Mouse (Mus musculus): ENCODE measurements around the gene Epha8. TPM values are rescaled to one million over a fixed set of nuclear protein-coding genes. Genes with fewer than 3 reads are reported as not detected.

The Epha8 gene
- total RNA-seq, 2 experiments from 2014 or later, result not detected

DNA sequence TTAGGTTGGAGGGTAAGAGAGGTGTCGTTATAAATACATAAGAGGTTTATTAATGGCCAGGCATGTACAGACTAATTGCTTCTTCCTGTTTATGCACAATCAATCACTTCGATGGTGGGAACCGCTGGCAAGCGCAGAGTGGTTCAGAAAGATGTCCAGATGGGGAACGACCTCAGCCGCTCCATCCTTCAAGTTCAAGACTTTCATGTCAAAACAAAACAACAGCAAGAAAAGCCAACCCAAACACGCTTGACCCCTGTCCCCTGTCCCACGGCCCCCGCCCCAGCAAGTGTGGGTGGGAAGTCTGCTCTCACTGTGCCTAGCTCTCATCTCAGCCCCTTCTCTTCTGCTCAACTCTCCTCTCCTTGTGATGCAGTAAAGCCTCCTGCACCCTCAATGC, 4.0 kb upstream of the Epha8 start:
- no peak for ATAC-seq (replicated peaks; ENCODE audit: poor library complexity, severe bottlenecking)

DNA sequence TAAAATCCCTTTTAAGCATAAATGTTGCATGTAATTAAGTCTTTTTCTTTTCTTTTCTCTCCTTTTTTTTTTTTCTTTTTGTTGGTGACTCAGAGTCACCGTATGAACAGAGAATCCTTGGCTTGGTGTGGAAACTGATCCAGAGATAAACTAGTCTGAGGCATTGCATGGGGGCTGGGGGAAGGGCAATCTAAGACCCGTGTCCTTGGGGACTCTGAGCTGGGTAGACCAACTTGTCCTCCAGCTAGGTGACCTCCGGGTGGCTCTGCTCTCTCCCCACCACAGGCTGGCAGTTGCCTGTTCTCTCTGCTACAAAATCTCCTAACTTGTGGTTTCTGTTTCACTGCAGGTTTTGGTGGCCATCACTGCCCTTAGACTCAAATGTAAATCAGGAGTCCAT, 3.5 kb upstream of the Epha8 start:
- no peak for ATAC-seq (replicated peaks; ENCODE audit: poor library complexity, severe bottlenecking)

DNA sequence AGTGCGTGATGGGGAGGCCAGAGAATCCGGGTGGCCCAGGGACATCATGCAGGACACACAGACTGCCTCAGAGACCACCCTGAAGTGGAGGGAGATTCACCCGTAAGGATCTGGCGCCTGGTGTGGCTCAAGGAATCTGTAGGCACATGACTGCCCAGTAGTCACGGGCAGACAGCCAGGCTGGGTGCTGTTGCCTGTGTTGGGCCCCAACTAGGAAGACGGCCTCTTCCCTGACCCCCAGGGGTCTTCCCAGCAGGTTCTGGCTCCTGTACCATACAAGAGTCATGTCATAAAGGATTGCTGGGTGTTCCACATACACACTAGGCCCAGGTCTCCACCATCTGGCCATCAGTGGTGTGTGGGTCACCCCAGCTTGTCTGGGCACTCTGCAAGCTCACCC, 2.1 kb downstream of the Epha8 start:
- ATAC-seq (replicated peaks; ENCODE audit: poor library complexity, severe bottlenecking), result no peak

DNA sequence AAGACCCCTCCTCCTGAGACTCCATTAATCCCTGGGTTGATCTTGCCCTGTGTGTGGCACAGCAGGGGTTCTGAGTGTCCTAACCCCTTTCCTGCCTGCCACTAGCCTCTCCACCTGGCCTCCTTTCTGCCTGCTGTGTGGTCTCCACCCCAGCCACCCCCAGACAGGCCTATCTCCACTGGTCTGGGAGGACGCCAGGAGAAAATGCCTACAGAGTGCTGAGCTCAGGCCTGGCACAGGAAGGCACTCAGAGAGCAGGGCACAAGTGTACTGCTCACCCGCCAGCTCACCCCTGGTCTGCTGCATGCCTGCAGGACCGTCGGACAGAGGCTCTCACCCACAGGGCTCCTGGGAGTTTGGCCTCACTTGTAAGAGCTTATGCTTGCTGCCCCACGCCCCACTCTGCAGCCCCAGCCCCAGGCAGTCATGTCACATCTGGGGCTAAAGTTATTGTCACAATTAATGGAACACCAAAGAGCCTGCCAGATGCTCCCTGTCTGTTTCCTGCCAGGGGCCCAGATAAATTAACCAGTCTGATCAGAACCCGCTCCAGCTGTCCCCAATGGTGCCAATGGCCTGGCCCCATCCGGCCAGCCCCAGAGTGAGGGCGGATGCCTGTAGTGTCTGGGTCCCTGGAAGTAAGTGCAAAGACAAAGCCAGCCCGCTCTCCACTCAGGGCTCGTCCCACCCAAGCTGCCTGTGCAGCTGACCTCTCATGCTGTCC, 7.2 kb downstream of the Epha8 start:
- ATAC-seq (replicated peaks; ENCODE audit: poor library complexity, severe bottlenecking), result no peak

DNA sequence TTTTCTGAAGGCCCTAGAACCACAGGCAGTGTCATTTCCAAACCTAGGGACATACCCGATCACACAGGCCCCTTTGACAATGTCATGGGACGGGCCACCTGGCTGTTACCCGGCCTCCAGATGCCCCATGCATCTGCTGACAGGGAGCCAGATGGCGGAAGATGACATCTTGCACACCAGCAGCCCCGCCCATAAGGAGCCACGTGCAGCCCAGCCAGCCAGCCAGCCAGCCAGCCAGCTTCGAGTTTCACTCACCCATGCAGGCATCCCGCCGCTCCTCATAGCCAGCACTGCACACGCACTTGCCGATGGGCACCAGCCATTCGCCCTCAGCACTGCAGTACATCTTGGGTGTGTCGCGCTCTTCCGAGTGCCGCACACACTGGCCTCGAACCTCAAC, 11.2 kb downstream of the Epha8 start:
- no peak for ATAC-seq (replicated peaks; ENCODE audit: poor library complexity, severe bottlenecking)

DNA sequence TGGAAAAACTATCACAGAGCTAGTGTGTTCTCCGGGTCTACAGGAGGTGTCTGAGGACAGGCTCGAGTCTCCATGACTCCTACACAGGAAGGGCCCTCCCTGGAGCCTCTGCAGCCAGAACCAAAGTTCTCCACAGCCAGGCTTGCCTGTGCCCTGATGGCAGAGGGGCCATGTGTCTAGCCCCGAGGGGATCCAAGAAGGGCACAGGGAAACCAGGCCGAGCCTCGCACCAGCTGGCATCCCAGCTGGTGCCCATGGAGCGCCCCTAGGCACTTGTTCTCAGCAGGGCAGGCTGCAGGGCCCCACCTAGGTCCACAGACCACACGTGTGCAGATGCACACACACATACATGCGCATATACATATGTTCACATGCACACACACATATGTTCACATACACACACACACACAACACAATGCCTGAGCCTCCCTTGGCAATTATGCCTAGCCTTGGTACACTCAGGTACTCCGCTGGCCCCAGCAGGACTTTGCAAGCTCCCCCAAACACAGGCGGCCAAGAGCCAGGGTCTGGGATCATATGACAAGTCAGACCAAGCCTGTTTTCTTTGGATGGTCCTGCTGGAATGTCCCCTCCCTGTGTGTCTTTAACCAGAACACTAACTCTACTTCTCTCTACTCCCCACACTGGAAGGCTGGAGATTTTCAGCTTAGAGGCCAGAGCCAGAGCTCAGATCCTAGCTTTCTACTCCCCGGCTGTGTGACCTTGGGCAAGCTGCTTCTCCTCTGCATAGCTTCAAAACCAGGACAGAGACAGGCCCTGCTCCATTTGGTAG, 11.9 kb downstream of the Epha8 start:
- ATAC-seq (replicated peaks; ENCODE audit: poor library complexity, severe bottlenecking), result no peak

DNA sequence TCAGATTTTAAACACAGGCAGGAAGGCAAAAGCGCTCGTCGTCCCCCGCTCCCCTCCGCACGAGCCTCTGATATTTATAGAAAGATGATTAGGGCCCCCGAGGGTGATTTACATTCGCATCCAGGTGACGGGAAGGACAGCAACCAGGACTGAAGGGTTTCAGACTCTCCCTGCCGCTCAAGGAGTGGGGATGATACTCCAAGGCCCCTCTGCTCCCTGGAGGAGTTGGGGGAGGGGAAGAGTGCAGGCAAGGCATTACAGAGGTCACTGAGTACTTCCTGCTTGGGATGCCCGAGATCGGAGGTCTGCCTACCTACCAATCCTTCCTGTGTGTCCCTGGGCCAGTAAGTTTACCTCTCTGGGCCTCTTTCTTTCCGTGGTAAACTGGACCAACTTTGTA, 13.4 kb downstream of the Epha8 start:
- no peak for ATAC-seq (replicated peaks; ENCODE audit: poor library complexity, severe bottlenecking)

DNA sequence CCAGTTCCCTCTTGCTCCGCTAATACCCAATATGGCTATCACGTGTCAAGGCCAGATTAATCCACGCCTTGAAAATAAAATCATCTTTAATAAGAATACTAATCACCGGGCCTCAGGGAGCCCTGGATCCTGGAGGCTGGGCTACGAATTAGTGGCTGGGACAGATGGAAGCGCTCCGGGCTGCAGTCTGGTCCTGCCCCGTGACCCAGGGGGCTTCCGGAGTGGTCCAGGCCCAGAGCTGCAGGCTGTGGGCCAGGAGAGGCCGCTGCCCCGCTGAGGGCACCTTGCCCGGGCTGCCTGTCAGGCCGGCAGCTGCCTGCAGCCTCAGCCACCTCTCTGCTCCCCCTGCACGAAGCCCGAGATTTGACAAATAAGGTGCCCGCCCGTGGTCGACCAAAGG, 13.9 kb downstream of the Epha8 start:
- no peak for ATAC-seq (replicated peaks; ENCODE audit: poor library complexity, severe bottlenecking)

DNA sequence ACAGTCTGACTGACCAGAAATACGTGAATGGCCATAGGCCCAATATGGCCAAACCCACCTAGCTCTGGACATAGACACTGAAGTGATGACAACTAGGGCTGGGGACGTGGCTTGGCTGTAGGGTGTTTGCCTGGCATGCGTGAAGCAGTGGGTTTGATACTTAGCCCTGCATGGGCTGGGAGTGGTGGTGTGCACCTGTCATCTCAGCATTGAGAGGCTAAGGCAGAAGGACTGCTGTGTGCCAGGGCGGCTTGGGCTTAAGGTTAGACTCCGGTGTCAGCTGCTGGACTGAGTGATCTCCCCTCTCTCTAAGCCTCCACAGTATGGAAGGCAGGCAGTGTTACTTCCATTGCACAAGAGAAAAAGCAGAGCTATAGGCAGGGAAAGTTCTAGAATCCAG, 18.7 kb downstream of the Epha8 start:
- ATAC-seq (replicated peaks; ENCODE audit: poor library complexity, severe bottlenecking), result no peak

DNA sequence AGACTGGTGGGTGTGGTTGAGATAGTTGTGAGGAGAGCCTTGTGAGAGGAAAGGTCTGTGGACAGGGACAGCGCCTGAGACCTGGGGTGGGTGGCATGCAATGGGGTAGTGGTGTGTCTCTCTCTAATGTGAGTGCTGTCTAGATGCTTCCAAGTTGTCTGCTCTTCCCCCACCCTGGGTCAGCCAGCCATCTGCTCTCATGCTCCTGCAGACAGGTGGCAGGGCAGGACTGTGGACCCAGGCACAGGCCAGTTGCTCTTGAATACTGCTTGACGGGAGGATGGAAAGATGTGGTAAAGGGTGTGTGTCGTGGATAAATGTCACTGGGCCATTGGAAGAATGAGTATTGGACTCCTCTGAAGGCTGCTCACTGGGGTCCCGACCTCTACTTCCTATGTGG, 19.3 kb downstream of the Epha8 start:
- no peak for ATAC-seq (replicated peaks; ENCODE audit: poor library complexity, severe bottlenecking)

DNA sequence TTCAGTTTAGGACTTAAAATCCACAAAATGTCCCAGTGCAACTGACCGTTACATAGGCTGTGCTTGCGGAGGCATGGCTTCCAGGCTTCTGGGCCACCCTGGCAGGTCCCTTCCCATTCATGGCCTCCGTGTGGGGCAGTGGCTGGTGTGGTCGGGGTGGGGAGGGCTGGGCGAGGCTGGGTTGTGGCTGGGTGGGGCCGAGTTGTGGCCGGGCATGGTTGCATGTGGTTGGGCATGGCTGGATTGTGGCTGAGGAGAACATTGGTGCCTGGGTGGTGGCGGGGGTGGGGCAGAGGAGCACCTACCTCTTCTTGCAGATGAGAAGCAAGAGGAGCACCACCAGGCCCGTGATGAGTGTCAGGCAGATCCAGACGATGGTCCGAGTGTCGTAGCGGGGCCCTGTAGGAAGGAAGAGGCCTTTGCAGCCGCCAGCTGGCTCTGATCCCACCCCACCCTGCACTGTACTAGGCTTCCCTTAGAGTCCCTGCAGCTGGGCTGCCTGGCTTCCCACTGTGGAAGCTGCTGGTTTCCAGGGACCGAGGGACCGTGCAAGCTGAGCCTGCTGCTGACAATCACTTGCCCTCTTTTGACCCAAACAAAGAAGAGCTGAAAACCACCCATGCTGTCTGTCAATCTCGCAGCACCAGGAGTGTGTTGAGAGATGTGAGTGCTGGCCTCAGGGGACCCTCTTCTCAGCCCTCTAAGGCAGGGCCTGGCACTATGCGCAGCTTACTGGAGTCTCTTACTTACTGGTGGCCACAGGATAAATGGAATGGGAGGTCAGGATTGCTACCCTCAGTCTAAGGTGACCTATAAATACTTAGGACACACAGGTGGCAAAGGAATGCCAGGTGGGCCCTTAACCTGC, 21.6 kb downstream of the Epha8 start:
- ATAC-seq (replicated peaks; ENCODE audit: poor library complexity, severe bottlenecking), result no peak

DNA sequence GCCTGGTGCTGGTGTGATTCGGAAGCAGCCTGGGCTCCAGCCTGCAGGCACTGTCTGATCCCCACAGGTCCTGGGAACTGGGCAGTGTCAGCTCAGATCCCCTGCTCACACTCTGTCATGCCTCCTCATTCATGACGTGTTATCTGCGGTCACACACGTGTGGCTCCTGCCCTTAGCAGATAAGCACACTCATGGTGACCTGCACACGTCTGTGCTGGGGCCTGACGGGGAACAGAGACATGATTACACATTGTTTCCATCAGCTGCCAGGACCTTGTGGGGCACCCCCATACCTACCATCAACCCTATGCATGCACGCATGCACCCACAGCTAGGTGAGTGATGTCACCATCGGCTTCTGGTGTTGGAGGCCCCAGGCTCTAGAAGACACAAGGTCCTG, 26.1 kb downstream of the Epha8 start:
- no peak for ATAC-seq (replicated peaks; ENCODE audit: poor library complexity, severe bottlenecking)

DNA sequence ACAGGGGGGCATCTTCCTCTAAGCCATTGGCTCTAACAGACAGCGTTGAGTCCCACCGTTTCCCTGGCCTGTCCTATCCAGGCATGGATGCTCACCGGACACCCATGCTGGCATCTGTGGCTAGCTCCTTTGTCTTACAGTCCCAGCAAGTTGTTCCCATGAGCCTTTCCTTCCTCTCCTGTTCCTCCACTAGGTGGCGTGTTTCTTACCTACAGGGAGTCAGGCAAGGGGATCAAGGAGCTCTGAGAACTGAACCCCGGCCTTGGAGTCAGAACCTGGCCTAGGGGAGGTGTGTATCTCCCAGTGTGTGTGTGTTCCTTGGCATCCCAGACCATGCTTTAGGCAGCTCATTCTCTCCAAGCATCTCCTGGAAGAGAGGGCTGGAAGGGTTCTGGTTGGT, 27.7 kb downstream of the Epha8 start:
- ATAC-seq (replicated peaks; ENCODE audit: poor library complexity, severe bottlenecking), result no peak

DNA sequence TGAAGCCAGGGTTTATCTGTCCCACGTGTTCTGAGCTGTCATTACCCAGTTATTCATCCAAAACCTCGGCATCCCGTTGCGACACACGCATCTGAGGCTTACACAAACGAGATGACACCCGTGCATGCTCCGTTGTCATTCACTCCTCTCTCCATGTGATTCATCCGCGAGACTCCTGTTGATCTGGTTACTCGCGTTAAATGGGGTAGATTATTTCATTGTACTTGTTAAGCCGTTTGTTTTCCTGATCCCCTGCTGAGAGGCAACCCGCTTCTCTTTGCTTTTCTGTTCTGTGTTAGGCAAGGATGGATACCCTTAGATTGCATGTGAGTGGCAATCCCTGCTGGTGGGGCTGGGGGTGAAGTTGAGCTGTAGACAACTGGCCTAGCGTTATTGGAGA, 30.8 kb downstream of the Epha8 start:
- no peak for ATAC-seq (replicated peaks; ENCODE audit: poor library complexity, severe bottlenecking)

DNA sequence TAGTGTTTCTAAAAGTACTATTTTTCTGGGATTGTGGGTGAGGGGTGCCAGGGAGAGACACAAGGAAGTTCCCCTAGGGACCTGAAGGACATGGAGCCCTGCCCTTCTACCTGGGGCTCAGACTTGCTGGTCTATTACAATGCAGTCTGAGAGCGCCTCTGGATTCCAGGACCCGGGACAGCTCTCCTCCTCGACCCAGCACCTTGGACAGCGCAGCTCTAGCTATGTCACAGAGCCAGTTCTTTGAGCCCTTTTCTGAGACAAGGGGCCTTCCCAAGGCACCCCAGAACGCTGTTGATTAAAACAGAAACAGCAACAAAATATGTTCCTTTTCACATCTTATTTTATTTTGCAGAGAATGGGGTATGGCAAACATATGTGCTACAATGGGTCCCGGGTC, 32.1 kb downstream of the Epha8 start:
- ATAC-seq (replicated peaks; ENCODE audit: poor library complexity, severe bottlenecking), result peak; percentile 70

DNA sequence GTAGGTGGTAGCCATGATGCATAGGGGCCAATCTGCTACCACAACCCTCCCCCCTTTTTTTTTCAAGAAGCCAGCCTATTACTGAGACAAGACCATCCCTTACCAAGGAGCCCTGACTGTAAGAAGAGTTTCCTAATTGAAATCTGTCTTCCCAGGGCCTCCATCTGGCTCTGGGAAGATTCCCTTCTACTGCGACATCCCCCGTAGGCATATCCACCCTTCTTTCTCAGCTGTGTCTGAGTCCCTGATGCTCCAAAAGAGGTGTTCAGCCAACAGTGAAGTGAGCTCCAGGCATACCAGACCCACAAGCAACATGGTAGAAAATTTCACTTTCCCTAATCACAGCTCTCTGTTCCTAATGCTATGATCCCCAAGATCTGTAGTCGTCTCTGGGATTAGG, 37.1 kb downstream of the Epha8 start:
- ATAC-seq (replicated peaks; ENCODE audit: poor library complexity, severe bottlenecking), result no peak

DNA sequence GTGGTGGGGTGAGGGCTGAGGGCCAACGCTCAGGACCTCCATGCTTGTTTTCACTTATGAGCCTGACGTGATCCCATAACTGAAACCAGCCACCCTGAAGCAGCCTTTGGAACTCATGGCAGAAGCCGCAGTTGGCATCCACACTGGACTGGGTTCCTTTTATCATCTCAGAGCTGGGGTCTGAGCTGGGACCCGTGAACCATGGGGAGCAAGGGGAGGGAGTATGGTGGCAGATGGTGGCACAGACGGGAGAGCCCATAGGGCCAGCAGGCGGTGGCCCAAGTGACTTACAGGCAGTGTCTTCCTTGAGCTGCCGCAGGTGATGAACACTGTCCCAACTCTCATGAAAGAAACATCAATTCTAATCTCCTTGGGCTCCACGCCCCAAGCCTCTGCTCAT, 37.8 kb downstream of the Epha8 start:
- ATAC-seq (replicated peaks; ENCODE audit: poor library complexity, severe bottlenecking), result no peak

DNA sequence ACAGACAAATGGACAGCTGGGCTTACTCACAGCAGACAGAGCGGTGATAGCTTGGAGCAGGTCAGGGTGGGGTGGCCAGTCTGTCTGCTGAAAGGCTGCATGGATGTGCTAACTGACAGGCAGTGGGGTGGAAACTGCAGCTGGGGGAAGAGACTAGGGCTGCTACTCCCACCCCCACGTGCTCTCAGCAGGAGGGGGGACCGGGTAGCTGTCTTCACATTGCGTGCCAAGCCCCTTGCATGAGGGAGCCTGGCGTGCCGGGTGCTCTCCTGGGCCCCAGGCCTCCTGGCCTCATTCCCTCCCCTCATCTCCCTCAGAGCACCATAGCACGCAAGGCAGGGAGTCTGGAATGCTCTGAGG, 39.5 kb downstream of the Epha8 start:
- ATAC-seq (replicated peaks; ENCODE audit: poor library complexity, severe bottlenecking), result no peak

DNA sequence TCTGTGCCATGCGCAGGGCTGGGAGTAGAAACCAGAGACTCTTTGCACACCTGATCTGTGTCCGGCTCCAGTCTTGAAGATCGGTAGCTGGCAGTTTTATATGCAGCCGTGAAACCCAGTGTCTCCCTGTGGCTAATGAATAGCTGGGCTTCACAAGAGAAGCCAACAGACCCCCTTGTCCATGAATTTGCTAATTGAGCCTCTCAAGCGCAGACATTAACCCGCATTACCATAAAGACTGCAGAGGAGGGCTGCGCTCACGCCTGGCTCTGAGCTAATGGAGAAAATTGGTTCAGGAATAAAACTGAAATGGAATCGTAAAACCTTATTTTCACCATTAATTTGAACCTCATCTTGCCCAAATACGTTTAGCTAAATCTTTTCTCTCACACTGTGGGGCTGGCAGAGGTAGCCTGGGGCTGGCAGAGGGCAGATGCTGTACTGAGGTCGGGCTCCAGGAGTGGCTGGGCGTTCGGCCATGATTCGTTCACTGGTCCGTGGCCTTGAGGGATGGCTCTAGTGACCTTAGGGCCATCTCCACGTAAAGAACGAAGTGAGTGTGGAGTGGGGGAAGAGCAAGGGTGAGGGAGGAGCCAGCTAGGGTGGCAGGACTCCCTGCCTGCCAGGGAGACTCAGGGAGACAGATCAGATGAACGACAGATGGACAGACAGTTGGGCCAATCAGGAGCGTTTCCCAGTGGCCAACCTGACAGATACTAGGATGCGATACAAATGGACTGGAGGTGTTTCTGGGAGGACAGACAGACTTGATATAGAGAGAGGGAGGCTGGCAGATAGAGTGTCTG, 40.1 kb downstream of the Epha8 start:
- ATAC-seq (replicated peaks; ENCODE audit: poor library complexity, severe bottlenecking), result no peak

DNA sequence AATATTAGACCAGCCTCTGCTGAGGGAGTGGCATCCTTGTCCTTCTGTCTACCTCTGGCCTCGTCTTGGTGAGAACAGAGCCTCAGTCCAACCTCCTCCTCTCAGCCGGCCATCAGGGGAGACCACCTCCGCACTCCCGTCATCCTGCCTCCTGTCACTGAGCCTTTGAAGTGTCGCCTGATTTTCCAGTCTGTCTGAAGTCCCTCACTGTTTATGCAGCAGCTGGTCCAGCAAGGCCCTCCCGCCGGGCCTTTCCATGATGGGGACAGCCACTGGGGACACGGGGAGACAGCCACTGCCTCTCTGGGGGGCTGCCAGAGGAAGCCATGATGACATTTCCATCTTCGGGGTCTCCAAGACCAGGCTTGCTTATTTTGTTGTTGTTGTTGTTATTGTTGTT, 43.8 kb downstream of the Epha8 start:
- ATAC-seq (replicated peaks; ENCODE audit: poor library complexity, severe bottlenecking), result no peak; the same call in 1 of the 2 replicates
